Mouse (Mus musculus) mouse embryonic stem cell (cell line): Measurements from ENCODE around the gene Nox1.
"Not testable (repeated sequence)": the region's sequence is repeated elsewhere in the genome, so short reads cannot be mapped to it uniquely, and the experiment has no call there.

ENCODE experiments used
- in situ Hi-C, 2 experiments: fragments of 300-500 bp; cut with MboI; formaldehyde crosslinking; loops; 1 replicate in 1 of 2; 3 replicates in 1 of 2; pipeline ENCODE4 v1.14.3; 2019 to 2020; ENCODE audit warnings: low sequenced_read_pairs in 2 of 2, low pct_unique_long_range_greater_than_20kb in 1 of 2, mixed read lengths in 1 of 2; ENCODE audit not compliant: unreplicated experiment in 1 of 2

The Nox1 gene

DNA sequence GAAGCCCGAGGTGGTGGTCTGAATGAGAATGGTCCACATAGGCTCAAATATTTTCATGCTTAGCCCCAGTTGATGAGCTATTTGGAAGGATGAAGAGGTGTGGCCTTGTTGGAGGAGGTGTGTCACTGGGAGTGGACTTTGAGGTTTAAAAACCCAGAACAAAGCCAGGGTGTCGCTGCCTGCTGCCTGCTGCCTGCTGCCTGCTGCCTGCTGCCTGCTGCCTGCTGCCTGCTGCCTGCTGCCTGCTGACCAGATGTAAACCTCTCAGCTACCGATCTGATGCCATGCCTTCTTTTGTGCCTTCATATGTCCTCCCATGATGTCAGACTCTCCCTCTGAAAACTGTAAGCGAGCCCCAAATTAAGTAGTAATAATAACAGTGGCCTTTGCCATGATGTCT lies at the start of gene Nox1:
Gene Nox1 (minus strand): TSS at position 101 of the 400 bp plus-strand sequence.
- in situ Hi-C loops, result no loop called here

DNA sequence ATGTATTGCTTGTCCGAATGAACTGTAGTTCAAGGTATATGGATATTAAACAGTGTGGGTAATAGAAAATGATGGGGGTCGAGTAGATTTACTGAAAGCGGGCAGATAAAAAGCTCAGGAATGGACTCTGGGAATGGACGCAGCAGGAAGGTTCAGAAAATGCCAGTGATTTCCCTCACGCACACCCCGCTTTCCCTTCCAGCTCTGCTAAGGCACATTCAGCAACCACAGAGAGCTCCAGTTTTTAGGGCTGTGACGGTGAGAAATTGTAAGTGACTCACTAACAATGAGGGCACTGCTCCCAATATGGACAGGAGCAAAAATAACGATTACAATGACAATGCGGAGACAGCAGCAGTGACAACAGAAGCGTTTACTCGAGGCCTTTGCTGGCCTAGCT lies 40.4 kb upstream of the Nox1 start:
- in situ Hi-C loops, result no loop called here

DNA sequence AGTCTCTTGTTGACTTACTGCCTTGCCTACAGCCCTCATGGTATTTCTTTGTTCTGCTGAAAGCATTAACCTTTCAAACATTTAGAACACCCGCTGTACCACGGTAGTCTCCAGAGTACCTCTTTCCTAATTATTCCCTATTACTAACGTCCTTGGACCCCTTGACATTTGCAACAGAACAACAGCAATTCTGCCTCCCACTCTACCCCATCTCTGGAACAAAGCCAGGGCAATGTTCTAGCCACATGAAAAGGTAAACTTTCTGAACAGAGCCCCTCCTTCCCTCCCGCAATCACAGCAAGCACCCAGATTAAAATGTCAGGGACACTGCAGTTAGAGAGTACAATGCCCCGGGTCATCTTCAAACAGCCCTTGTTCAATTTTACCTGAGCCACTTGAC lies 39.4 kb upstream of the Nox1 start:
- in situ Hi-C loops, result no loop called here

DNA sequence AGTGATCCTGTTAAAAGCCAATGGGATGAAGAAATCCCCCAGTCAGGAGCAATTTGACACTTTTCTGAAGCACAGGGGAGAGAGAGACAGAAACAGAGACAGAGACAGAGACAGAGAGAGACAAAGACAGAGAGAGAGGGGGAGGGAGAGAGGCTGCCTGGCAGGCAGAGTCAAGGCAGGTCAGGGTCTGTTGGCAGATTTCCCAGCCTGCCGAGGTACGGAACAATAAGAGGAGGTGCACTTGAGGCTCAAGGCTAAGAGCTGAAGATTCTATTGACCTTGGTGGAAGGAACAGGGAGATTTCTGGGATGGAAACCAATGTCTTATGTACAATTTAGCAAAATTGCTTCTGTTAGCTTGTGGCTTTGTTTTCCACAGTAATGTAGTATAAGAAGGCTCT lies 26.4 kb upstream of the Nox1 start:
- in situ Hi-C loops, result no loop called here

DNA sequence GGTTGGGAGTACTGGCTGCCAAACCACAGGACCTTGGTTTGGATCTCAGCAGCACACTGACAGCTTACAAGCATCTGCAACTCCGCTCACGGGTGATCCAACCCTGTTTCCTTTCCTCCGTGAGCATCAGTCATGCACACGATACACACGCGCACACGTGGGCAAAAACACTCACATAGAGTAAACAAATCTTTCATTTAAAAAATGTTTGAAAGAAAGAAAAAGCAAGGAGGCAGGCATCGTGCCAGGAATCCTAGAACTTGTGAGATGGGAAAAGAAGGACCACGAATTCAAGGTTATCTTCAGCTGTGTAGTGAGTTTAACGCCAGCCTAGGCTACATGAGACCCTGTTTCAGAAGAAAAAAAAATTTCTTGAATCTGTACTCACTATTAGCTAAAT lies 24.2 kb upstream of the Nox1 start:
- in situ Hi-C loops, result no loop called here

DNA sequence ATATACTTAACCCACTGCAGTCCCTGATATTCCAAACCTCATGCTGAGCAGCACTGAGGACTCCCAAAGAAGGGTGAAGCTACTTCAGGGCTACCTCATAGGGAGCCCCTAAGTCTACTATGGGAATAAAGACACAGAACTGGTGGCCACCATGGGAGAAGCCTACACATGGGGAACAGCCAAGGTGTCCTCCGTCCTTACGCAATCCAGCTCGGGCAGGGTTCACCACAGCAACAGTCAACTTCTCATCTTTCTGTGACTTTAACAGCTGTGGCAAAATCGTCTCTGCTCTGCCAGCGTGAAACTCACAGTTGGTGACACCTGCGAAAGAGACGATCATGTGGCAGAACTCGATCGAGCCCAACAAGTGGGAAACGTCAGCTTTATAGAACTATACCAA lies 16.5 kb upstream of the Nox1 start:
- in situ Hi-C loops, result no loop called here

DNA sequence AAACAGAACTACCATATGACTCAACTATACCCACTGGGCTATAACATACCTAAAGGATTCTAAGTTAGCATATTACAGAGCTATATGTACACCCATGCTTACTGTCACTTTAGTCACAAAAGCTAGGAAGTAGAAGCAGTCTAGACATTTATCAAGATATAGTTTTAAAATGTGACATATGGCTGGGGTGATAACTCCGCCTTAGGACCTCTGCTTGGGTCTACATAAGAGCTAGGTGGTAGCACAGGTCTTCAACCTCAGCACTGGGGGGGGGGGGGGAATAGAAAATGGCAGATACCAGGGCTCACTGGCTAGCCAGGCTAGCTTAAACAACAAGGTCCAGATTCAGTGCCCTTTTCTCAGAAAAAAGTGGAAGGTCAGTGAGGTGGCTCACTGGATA lies 11.3 kb upstream of the Nox1 start:
- in situ Hi-C loops, result no loop called here

DNA sequence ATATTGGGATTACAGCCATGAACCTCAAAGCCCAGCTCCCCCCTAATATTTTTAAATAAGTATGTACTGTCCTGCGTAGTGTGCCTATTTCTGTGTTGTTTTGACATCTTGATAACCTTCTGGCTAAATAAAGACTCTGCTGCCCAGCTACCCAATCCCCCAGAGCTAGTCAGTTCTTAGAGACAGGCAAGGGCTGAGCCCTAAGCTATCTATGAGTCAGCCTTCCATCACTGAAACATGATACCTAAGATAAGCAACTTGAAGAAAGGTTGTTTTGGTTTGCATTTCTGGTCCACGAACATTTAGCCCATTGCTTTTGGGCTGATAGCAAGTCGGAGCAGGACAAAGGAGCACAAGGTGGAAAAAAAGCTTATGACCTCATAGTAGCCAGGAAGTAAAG lies 1.1 kb downstream of the Nox1 start:
- in situ Hi-C loops, result no loop called here

DNA sequence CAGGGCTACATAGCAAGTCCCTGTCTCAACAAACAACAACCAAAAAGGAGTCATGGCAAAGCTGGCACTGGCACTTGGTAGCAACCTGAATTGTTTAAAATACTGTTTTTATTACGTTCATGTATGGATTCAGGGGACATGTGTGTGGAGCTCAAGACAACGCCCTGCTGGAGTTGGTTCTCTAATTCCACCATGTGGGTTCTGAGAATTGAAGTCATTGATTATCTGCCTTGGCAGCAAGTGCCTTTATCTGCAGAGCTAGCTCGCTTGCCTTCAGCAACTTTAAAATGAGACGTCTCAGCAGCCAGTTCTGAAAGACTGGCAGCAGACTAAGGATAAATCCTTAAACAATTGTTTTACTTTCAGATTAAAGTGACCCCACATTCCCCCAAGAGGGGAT lies 3.6 kb downstream of the Nox1 start:
- in situ Hi-C loops, result no loop called here

DNA sequence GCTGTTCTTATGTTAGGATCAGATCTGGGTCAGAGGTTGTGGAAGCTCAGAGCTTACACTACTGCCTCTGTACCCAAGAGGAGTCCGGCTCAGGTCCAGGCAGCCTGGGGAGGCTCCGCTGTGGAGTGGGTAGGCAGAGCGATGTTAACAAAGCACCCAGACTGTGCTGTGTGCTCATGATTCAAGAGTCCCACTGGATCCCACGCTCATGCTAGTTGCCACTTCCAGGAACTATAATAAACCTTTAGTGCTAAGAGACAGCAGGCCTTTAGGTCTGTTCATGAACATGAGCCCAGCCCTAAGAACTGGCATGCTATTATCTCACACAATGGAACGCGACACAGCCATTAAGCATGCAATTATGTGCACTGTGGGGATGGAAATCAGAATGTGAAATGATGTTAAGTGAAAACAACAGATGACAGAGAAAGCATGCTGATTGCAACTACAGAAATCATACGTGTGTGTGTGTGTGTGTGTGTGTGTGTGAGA lies 10.6 kb downstream of the Nox1 start:
- in situ Hi-C loops, result no loop called here

DNA sequence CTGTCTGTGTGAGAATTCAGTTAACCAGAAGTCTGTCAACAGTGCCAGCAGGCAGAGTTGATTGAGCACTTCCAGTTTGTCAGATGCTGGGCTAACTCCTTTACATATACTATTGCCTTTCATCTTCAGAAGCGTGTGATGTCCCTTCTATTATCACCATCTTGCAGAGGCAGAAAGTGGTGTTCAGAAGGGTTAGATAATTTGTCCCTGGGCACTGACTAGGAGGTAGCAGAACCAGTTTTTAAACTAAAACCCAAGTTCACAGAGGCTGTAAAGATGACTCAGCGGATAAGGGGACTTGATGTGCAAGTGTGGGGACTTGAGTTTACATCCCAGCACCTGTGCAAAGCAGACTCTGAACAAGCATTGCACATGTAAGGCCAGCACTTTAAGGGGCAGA lies 13.3 kb downstream of the Nox1 start:
- in situ Hi-C loops, result no loop called here

DNA sequence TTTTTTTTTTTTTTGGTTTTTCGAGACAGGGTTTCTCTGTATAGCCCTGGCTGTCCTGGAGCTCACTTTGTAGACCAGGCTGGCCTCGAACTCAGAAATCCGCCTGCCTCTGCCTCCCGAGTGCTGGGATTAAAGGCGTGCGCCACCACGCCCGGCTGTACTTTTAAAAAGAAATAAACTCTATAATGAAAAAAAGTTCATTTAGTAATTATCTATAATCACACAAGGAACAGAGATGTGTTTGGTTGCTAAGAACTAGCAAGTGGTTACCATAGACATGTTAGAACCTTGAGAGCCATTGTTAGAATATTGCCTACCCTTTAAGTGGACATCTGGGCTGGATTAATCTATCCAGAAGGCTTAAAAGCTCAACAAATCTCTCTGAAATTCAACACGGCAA lies 34.6 kb downstream of the Nox1 start, which contains the start of gene Arl13a:
Gene Arl13a (plus strand): TSS at position 301 of the 400 bp plus-strand sequence.
- in situ Hi-C loops, result not testable (repeated sequence)

DNA sequence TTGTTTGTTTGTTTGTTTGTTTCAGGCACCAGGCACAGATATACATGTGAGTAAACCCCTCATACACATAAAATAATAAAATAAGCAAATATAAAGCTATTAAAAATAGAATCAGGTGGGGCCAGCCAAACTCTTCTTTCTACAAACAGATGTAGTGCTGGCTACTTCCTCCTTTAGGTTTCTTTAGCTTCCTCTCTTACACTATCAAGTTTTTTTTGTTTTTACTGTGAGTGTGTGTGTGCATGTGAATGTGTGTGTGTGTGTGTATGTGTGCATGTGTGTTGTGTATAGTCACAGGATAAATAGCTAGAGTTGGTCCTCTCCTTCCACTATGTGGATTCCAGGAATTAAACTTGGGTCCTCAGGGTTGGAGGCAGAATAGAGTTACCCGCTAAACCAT lies 47.1 kb downstream of the Nox1 start:
- in situ Hi-C loops, result no loop called here

DNA sequence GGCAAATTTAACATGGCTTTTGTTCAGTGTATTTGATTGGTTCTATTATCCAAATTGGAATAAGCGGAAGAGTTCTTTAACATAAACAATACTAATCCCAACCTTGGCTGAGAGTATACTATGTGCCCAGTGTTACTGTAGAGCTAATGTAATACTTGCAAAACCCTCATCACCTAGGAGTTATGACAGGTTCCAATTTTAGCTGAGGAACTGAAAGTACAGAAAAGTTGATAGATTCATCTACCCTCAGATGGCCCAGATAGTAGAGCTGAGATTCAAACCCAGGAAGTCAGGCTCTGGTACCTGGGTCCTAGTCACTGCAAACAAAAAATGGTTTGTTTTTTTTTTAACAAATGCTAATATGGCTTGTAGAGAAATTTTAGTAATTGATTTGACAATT lies 51.2 kb downstream of the Nox1 start:
- in situ Hi-C loops, result no loop called here

DNA sequence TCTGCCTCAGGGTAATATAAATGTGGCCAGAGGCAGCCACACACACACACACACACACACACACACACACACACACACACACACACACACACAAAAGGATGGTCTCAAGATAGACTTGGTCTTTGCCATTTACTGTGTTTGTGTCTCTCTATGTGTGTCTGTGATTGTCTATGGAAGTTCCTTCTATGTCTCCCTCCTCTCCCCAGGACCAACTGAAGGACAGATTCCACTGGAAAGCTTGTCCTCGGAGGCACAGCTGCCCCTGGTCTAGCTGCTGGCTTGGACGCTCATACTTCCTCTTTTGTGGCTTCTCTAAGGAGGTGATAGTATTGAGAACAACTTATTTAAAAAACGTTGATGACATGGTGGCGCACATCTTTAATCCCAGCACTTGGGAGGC lies 58.3 kb downstream of the Nox1 start:
- in situ Hi-C loops, result no loop called here

DNA sequence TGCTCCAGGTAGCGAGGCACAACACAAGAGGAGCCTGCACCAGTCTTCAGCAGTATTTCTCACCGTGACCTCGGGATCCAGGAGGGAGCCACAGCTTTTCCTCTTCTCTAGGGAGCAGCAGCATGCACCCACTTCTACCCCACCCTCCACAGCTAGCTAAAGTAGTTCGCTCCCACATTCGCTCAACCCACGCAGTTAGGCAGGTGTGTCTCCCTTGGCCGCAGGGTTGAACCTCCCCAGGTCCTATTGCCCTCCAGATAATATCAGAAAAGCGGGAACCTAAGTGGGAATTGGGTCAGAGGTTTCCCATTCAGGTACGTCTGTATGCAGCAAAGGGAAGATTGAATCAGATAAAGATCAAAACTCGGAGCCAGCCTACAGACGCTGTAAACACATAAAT lies 58.9 kb downstream of the Nox1 start:
- in situ Hi-C loops, result no loop called here

DNA sequence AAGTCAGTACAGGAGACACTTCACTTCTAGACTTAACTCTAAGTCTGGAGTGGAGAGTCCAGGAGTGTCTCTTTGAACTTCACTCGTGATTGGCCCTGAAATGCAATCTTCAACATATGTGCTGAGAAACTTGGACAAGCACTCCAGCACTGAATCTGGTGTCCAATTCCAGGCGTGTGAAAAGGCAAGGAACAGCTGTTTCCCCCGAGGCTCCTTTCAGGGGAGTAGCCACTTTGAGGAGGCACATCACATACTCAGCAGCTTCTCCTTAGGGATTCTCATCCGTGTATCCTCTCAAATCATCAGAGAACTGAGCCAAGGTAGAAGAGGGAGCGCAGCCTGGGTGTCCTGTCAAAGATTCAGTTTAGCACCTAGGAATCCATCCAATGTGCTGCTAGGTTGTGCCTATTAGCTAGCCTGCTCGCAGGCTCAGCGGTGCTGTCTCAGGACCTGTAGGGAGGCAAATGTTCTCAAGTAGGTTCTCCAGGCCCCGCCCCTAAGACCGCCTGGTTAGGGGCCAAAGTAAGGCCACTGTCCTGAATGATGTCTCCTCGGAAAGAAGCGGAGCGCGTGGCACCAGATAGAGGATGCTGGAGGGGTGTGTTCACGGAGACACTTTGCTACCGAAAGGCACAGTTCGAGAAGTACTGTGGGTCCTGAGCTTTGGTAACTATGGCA lies 59.6 kb downstream of the Nox1 start, which contains the start of gene Xkrx:
Gene Xkrx (minus strand): TSS at position 34 of the 678 bp plus-strand sequence.
- in situ Hi-C loops, result no loop called here

DNA sequence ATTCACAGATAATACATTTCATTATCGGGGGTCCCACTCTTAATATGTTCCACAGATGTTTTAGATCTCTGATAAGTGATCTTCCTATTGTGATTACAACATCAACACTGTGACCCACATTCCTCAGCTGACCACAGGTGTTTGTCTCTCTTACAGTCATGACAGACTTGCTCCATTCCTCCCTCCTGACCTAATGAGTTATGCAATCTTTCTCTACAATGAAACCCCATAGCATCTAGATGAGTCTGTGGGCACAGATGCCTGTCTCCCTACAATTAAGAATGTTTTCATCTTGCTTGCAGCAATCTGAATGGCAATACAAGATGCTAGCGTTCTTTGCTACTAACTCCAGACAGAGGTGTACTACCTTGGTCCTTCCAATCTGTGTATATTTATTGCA lies 61.3 kb downstream of the Nox1 start:
- in situ Hi-C loops, result no loop called here

DNA sequence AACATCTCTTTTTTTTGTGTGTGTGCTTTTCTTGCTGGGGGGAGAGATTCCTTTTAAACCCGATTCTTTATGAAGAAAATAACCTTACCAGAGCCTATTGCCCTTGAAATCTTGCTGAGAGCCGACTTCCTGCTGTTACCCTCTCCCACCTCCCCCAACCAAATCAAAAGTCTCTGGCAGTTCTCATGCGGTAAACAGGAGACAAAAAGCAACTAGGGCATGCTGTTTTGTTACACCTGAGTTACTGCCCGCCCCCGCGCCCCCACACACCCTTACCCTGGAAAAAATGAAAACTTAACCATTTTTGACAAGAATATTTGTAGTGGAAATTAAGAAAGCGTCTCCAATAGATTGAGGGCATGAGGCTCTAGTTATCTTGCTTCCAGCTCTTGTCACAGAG lies 63.6 kb downstream of the Nox1 start:
- in situ Hi-C loops, result no loop called here

DNA sequence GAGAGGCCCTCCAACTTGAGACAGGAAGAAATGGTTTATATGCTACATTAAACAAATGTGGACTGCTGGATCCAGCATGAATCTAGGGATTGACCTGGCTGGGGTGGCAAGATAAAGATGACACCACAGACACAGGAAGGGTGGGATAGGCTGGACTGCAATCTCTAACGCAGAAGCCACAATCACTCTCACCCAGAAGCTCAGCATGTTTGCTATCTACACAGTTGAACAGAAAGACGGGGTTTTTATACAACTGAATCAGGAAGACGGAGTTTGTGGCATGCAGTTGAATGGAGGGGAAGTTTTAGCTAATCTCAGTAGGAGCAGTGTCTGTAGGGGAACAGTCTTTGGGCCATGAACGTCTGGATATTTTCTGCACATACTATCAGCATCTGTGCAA lies 79.8 kb downstream of the Nox1 start:
- in situ Hi-C loops, result loop anchor here in 1 of 2 experiments (25.0 kb wide), 1 partner anchor 370 kb away; no protein-coding TSS in a partner anchor
